Mouse (Mus musculus) WW6 (cell line): ENCODE results near the gene Tnfrsf8.
"Not testable (repeated sequence)": the region's sequence is repeated elsewhere in the genome, so short reads cannot be mapped to it uniquely, and the experiment has no call there.

Source experiments
- DNase-seq: peaks from one replicate; pipeline ENCODE4 v3.0.0-alpha.2; 2013; ENCODE audit warnings: low read depth, low spot score

Gene Tnfrsf8

DNA sequence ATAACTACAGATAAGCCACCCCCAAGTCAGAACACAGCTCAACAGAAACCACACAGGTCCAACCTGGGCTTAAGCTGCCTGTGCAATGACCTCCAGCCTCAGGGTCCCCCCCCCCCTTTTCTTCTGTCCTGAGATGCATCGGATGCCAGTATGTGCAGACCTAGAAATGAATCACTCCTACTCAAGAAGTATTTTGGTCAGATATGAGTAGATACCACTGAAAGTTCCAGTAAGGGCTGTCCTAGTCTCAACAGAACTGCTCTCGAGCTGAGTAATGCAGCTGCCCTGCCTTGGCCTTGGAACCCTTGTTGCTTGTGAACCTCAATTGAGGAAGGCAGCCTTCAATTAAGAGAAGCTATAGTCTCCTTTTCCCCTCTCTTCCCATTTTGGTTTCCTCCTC lies 4.1 kb downstream of the Tnfrsf8 start:
- no peak for DNase-seq

DNA sequence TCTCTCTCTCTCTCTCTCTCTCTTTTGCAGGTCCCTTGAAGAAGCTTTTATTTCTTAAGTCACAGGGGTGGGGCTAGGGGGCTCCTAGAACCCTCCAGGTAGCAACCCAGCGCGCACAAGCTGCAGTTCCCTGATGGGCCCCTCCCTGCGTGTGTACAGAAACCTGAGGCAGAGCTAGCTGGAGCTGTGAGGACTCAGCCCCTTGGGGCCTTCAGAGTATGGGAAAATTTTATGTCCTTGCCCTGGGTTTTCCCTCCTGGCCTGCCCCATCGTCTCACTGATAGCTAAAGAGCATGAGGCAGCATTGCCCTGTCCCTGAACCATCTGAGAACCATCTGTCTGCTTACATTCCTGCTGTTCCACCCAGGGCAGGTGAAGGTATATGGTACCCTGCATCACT lies 8.5 kb downstream of the Tnfrsf8 start:
- no peak for DNase-seq

DNA sequence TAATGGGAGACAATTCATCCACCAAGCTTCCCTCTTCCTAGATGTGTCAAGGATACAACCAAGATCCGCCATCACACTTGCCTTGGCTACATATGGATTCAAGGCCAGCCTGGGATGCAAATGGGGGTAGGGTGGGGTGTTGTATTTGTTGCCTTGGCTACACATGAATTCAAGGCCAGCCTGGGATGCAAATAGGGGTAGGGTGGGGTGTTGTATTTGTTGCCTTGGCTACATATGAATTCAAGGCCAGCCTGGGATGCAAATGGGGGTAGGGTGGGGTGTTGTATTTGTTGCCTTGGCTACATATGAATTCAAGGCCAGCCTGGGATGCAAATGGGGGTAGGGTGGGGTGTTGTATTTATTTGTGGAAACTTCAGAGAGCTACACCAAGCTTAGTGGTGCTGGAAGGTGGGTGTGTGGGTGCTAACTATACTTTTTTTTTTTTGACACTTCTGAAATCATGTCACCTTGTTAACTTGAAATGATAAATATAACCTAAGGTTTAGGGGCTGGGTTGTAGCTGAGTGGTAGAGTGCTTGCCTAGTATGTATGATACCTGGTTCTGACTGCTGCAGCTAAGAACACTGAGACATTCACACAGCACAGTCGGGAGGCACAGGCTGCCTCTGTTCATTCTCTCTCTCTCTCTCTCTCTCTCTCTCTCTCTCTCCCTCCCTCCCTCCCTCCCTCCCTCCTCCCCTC lies 9.2 kb downstream of the Tnfrsf8 start:
- not testable (repeated sequence) for DNase-seq

DNA sequence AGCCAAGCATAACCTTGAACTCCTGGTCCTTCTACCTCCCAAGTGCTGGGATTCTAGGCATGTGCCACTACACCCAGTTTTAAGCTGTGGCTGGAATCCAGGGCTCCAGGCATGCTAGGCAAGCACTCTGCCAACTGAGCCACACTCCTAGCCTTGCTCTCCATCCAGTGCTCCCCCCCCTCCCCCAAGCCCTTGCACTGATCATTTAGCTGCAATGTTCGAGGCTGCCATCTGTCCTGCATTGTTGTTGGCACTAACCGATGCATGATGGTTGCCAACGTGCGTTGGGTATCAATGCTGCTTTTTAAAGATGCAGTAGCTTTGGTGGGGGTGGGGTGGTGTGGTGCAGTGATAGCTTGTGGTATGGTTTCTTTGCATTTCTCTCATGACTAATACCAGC lies 10.9 kb downstream of the Tnfrsf8 start:
- DNase-seq, result no peak

DNA sequence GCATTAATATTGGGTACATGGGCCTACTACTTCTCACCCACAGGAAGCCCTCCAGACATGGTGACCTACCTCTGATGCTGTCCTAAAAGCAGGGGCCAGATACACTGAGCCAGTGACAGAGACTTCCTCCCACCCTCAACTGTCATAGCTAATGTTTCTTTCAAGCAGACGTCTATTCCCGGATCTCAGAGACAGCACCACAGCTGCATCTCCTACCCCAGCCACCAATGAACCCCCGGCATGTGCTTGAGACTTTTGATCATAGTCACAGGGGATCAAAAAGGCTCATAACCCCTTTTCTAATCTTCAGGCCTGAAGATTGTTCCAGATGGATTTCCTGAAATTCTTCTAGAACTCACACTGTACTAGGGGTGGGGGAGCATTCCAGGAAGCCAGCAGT lies 12.9 kb downstream of the Tnfrsf8 start:
- DNase-seq, result no peak

DNA sequence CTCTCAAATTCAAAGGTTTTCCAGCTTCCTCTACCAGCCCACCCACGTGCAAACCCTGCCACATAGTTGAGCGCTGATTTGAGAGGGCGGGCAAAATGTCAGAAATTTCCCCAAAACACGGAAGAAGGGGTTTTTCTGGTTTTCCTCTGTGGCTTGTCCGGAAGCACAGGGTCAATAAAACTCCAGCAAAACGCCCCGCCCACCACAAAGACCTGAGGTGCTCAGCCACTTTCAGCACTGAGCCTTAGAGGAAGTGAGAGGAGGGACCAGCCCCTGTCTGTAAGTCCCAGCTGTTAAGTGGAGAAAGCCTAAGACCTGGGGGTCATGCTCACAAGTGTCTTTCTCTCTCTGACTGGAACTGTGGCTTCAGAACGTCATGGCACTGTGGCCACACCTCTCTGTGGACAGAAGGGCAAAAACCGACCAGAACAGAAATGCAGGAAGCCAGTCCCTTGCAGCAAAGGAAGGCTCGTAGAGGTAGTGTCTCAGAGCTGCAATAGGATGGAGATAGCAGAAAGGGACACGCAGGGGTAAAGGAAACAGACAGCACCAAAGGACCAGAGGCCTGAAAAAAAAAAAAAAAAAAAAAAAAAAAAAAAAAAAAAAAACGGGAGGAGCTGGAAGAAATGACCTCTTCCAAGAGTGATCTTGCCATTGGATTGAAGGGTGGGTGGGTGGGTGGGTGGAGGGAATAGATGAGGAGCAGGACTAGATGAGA lies 14.6 kb downstream of the Tnfrsf8 start:
- no peak for DNase-seq

DNA sequence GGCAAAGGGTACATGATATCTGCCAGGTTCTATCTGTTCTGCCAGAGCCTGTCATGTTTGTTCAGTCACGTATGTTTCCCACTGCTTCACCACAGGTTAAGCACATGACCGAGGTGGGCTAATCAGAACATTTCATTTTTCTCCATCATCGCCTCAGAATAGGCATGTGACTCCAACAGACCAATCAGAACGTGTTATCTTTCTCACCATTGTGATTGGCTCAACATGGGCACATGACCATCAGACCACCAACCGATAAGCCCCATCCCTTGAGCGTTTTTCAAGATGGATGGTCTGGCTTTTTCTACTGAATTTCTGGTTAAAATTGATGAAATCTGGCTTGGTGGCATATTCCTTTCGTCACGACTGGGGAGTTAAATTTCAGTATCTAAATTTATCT lies 15.6 kb downstream of the Tnfrsf8 start:
- DNase-seq, result no peak

DNA sequence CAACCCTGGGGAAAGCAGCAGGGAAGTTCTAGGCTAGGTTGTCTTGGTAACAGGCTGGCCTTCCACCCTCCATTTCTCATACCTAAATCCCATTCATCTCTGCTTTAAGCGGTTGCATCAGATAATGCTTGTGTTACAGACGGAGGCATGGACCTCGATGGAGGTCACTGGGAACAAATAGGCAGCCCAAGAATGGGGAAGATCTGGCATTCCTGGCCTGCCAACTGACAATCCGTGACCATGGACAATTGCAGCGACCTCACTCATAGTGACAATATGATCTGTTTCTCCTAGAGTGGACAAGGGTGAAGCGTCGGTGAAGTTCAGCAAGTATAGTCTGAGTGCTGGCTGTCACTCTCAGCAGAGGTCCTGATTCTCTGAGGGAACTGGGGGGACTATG lies 16.1 kb downstream of the Tnfrsf8 start:
- DNase-seq, result no peak

DNA sequence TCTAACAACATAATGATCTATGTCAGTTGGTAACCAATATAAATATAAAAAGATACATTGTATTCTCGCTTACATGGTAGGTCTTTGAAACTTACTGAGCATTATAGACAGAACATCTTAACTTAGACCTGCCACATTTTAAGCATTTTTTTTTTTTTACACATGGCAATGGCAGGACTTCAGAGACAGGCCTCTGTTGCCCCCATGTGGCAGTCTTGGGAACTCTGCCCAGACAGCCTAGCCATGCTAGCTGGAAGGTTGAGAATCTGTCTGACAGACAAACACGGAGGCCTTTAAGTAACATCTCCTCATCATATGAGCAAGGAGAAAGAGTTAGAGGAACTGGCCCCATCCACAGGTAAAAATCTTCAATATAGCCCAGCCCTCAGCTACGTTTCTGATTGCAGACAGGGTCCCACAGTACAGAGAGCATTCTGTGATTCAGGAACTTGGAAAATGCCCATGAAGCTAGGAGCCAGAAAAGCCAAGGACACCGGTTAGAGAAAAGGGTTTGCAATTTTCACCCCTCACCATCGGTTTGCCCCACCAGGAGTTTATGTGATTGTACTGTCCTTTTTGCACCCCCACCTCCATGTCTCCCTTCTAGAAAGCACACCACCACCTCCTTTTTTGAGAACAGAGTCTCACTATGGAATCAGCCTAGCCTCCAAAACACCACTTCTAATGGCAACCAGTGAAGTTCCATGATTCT lies 19.2 kb downstream of the Tnfrsf8 start:
- DNase-seq, result no peak

DNA sequence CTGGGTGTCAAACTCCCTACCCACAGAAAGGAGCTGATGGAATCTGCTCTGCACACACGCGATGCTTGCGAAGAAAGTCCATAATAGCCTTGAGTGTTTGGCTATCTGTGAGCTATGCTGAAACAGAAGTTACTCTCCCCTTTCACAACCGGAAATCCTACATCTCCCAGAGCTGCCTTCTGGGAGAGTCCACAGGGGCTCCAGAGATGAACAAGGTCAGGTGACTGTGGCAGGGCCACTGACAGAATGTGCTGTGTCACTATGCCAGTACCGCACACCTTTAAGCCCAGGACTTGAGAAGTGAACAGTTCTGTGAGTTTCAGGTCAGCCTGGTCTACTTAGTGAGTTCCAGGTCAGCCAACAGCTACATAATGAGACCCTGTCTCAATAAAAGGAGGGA lies 20.4 kb downstream of the Tnfrsf8 start:
- DNase-seq, result no peak

DNA sequence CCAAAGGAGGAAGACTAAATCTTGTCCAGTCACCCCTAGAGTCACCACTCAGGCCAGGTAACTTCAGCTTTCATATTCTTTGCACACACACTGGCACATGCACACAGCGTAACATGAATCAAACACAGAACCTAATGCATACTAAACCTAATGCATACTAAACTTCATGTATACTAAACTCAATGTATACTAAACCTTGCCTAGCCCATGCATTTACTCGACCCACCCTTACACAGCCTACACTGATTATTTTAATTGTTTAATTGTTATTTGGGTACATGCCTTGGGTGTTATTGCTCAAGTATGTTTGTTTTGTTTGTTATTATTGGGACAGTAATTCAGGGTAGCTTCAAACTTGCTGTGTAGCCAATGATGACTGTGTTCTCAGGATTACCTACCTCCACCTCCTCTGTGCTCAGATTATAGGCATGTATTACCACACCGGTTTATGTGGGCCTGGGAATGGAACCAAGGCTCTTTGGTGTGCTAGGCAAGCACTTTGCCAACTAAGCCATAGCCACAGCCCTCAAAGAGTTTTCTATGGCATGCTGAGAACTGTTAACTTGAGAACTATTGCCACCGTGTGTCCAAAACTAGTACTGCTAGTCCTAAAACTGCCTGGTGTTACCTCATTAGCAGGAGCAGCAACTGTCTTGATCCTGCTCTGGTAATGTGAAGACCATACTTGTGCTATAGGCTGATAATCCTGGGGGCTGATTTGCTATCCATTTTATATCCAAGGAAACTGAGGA lies 28.4 kb downstream of the Tnfrsf8 start:
- DNase-seq, result peak; percentile 59

DNA sequence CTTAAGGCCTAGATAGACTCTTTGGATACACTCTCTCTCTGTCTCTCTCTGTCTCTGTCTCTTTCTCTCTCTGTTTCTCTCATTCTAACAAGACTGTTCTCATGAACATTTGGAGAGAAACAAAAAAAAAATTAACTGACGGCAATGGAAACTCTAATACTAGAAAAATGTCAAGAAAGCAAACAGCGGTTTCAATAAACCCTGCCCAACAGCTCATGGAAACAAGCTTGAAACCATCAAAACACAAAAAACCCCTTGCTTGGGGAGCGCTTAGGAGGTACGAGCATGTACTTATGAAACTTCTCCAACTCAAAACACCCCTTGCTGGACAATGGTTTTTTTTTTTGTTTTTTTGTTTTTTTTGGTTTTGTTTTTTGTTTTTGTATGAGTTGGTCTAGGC lies 30.3 kb downstream of the Tnfrsf8 start:
- no peak for DNase-seq

DNA sequence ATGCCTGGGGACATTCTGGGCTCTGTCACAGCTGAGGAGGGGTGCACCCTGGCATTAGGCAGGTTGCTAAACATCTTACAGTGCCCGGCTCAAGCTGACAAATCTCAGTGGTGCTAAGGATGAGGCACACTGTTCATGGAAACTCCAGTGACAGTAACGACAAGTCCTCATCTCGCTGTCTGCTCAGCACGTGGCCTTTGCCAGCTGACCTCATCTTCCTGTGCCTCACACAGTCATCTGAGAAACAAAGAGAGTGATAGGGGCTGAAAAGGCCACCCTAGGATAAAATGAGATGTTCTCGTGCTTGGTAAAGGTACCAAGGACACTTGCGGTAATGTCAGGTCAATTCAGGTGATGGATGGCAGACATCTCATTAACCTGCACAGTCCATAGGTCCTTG lies 31.5 kb downstream of the Tnfrsf8 start:
- DNase-seq, result no peak

DNA sequence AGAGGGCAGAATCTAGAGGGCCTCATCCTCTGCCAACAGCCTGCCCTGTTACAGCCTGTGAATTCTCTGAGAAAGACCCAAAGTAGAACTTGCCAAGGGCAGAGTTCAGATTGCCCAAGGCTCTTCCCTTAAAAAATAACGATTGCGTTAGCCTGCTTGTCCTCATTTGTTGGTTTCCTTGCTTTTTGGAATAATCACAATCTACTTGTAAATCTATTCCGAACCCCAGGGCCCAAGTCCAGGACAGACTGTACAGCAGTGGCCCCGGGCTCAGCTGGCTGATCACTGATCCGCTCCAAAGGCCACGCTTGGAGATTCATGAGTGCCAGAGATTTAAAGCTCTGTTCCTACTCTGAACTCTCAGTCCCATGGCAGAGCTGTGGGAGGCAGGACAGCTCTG lies 34.0 kb downstream of the Tnfrsf8 start:
- no peak for DNase-seq

DNA sequence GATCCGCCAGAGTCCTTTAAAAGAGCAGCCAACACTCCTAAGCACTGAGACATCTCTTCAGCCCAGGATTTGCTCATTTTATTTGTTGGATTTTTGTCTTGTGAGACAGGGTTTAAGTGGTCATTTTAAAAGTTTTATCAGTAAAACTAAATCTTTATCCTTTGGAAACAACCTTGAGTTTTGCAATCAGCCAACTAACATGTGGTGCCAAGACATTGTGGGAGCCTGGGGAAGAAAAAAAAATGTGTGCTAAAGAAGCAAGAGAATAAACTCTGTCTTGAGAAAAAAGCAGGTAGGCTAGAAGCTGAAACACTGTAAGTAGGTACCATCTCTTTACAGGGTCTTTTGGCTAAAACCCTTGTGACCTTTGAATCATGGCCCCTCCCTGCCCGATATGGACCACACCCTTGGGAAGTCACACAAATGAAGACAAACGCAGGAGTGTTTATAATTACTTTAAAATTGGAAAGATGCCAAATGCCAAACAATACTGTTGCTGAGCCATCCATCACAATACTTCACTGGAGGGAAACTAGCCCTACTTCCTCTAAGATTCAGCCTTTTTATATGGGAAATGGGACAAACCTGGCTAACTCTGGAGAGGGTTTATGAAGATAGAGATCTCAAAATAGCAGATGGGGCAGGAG lies 36.1 kb downstream of the Tnfrsf8 start:
- DNase-seq, result no peak

DNA sequence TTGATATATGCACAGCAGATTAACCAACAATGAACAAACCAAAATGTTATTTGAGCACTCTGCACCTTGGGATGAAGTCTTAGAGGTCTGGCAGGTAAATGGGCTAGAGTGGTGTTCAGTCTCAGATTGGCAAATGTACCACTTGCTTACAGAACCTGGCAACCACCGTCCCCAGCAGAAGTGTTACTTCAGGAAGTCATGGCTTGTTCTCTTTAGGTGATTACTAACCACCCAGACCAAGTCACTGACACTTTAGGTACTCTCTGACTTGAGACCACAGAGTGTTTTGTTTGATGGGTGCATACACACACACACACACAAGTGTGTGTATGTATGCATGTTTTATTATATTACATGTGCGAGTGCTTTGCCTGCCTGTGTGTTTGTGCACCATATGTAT lies 36.7 kb downstream of the Tnfrsf8 start:
- DNase-seq, result no peak

DNA sequence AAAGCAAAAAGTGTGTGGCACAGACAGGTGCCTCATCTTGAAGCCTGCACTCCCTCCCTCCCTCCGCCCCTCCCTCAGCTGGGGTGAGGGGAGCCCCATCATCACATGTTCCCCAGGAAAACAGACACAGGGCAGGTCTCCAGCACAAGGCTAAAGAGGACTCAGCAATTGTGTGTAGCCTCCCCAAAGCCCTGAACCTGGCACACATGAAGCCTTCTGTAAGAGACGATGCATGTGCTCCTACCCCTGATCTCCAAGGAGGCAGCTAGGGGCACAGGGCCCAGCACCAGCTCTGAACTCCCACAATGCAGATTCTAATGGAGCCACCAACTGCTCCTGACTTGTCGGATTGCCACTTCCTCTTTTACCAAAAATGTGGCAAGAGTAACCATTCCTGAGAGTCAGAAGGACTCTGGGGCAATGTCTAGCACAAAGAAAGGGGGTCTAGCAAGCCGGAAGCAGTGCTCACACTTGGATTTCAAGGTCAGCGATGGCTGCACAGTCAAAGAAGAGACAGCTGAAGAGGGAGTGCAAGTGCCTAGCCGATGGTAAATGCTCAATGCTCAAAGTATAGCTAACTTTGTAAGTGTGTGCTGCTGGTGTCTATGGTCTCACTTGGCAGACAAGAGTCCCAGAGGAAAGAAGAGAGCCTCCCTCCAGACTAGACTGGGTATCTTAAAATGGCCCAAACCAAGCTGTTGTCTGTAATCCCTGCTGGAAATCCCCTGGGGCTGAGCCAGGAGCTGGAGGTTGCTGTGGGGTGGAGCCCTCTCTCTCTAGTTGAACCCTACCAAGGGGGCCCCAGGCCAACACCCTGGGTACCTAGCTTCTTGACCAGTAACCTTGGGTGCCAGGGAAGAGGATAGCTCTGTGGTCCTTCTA lies 38.4 kb downstream of the Tnfrsf8 start:
- DNase-seq, result no peak

DNA sequence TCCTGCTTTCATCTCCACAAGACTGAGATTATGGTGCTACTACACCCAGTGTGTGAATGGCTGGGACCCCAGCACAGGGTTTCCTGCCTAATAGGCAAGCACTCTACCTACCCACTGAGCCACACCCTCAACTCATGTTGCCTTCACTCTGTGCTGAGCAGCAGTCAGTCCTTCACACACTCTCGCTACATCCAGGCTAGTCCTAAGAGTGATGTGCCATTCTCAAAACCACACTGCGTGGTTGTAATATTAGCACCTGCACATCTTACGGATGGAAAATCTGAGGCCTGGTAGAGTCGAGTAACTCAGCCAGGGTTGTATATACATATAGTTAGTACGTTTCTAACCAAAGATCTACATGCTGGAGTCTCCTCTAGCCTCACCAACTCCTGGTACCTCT lies 40.1 kb downstream of the Tnfrsf8 start:
- DNase-seq, result no peak

DNA sequence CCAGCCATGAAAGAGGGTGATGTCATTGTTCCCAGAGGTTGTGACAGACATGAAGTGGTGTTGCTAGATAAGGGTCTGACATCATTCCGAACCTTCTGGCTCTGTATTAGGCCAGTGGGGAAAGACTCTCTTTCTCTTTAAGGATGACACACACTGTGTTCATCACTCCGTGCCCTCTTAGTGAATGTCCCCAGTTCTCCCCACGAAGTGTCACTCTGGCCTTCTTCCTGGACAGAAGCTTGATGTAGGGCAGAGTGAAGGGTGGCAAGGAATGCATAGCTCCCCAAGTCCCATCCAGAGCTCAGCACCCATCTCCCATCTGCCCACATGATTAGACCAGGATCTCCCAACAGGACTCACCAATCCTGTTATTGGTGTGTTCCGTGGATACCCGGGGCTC lies 41.0 kb downstream of the Tnfrsf8 start:
- DNase-seq, result no peak

DNA sequence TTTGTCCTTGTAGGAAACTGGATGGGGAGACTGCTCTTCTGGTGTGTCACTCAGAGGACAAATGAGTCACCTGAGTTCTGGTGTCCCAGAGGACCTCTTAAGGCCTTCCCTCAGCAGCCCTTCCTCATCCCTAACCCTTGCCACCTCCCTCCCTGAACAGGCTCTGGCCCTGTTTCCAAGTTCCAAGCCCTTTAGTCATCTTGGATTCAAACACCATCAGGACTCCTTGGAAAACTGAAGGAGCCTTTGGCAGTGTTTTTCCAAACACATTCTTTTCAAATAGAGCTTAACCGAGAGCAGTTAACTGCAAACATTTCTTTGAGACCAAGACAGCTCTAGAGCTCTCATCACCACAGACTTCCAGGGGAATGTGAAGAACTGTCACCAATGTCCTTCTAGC lies 42.2 kb downstream of the Tnfrsf8 start:
- DNase-seq, result no peak

DNA sequence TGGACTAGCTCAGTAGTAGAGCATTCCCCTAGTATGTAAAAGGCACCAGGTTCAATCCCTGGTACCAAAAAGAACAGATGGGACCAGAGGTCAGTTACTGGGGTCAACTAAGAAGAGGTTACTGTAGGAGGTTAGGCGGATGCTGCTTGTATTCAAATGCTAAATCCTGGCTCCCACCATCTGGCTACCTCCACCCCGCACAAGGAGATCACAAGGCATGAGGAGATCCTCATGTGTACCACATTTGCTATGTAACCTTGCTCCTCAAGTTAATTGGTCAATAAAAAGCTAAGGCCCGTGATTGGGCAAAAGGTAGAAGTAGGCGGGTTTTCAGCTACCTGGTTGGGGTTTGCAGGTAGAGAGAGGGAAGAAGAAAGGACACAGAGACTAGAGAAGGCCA lies 43.3 kb downstream of the Tnfrsf8 start:
- DNase-seq, result peak; percentile 43
